Mouse (Mus musculus) layer of hippocampus, postnatal 14 days (tissue): ENCODE data around the gene Myom1. TPM values are rescaled to one million over a fixed set of nuclear protein-coding genes. Genes with fewer than 3 reads are reported as not detected.

Source experiments
- DNase-seq, 2 experiments: peaks; one replicate each; pipeline ENCODE4 v3.0.0; 2021 to 2022; ENCODE audit warnings: low spot score in 2 of 2, mixed read lengths in 1 of 2
- total RNA-seq, 2 experiments: library from RNA; stranded (reverse); gene quantifications; 2 replicates each; pipeline ENCODE4 v1.2.3; 2021

Gene Myom1
- total RNA-seq, 2 experiments from 2014 or later, result 2.9 to 4.5 TPM

- no peak for DNase-seq
Measured at GRCm38 (mm10) chr17:71097209-71097597, 94.8 kb downstream of the Myom1 start.

GRCm38 (mm10) chr17:71098606-71099005, 96.2 kb downstream of the Myom1 start:
- DNase-seq, result no peak

- no peak for DNase-seq
Measured at GRCm38 (mm10) chr17:71102571-71103551, 100.4 kb downstream of the Myom1 start.

DNA sequence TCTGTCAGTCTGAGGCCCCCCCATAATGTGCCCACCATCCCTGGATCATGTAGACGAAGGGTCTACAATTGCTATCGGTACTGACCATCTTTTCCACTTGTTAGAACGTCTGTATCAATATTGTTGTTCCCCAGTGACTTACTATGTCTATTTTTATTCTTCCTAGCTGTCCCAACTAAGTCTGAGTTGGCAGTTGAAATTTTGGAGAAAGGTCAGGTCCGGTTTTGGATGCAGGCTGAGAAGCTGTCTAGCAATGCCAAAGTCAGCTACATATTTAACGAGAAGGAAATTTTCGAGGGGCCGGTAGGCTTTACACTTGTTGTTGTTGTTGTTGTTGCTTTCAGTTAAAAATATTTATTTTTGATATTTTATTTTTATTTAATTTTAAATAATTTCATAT, 102.9 kb downstream of the Myom1 start:
- DNase-seq, result no peak

DNA sequence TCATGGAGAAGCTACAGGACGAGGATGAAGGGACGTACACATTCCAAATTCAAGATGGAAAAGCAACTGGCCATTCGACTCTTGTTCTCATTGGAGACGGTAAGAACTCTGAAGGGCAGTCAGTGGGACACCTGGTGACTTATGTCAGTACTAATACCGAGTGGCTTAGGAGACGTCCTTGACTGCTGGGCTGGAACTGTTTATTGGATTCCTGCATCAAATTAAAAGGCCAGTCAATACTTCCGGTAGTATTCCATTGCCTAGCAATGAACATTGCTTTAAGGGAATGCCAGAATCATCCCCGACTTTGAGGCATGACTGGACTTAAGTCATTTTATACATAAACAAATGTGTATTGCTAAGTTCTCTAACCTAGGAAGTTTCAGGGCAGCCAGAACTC, 103.8 kb downstream of the Myom1 start:
- no peak for DNase-seq

GRCm38 (mm10) chr17:71110753-71111265, 108.4 kb downstream of the Myom1 start:
- DNase-seq, result no peak

- no peak for DNase-seq
Measured at GRCm38 (mm10) chr17:71112689-71113088, 110.3 kb downstream of the Myom1 start.

- no peak for DNase-seq
Measured at GRCm38 (mm10) chr17:71114282-71114681, 111.8 kb downstream of the Myom1 start.

- DNase-seq, result no peak
Measured at GRCm38 (mm10) chr17:71117956-71118355, 115.5 kb downstream of the Myom1 start.

- no peak for DNase-seq
Measured at GRCm38 (mm10) chr17:71118607-71119006, 116.2 kb downstream of the Myom1 start.

DNA sequence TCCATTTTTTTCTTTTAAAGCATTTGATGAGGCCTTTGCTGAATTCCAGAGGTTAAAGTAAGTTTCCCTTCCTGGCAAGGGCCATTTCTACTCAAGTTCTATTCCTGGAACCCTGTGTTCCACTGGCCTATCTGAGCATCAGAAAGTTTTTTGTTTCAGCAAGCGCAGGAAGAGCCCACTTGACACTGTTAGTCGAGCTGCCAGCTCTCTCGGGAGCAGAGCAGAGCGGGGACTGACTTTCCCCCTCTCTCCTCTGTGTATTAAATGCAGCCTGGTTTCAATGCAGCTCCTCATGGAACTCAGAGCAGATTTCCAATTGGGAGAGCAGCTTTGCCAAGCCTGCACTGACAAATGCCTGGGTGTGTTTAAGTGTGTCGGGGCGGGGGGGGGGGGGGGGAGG, 118.2 kb downstream of the Myom1 start:
- DNase-seq, result no peak

- no peak for DNase-seq
Measured at GRCm38 (mm10) chr17:71124061-71124670, 121.7 kb downstream of the Myom1 start.

DNA sequence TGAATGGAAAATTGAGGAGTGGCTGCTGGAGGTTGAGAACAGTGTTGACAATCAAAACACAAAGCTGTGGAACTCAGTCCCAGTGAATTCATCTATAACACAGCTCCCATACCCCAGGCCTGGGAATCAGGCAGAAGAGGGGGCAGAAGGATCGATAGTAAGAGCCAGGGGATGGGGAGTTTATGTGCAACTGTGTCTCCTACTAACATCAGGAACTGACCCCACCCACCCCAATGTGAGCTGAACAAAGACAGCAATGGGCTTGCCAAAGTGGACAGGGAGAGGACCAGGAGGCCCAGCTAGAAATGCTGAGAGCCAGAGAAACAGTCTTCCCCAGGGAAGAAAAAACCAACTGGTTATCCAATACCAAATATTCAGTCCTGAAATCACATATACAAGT, 122.2 kb downstream of the Myom1 start:
- DNase-seq, result no peak

DNA sequence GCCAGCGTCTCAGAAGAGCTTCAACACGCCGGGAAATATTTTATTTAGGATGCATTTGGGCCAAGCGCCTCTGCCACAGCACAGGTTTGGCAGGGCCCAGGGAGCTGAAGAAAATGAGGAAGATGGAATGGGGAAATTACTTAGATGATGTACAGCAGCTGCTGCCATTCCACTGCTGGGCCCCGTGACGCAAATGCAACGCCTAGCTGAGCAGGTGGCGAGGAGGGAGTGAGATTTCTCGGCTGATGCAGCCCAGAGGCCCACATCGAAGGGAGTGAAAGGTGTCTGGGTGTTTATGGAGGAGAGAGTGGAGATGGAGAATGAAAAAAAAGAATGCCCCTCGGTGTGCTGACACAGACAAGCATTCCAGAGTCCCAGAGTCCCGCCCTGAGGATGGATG, 123.1 kb downstream of the Myom1 start:
- DNase-seq, result no peak

DNA sequence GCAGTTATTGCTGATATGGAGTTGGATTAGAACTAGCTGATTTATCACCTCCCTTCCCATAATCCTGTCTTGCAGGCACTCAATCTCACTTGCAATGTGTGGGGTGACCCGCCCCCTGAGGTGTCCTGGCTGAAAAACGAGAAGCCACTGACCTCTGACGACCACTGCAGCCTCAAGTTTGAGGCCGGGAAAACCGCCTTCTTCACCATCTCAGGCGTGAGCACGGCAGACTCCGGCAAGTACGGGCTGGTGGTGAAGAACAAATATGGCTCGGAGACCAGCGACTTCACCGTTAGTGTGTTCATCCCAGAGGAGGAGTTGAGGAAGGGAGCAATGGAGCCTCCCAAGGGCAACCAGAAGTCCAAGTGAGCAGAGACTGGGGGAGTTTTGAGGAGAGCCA, 123.6 kb downstream of the Myom1 start:
- no peak for DNase-seq

- DNase-seq, result no peak
Measured at GRCm38 (mm10) chr17:71127464-71128110, 125.2 kb downstream of the Myom1 start.

GRCm38 (mm10) chr17:71129489-71130261, 127.2 kb downstream of the Myom1 start:
- peak in 1 of 2 experiments; percentile 18 for DNase-seq

GRCm38 (mm10) chr17:71132221-71132620, 129.8 kb downstream of the Myom1 start:
- DNase-seq, result no peak

DNA sequence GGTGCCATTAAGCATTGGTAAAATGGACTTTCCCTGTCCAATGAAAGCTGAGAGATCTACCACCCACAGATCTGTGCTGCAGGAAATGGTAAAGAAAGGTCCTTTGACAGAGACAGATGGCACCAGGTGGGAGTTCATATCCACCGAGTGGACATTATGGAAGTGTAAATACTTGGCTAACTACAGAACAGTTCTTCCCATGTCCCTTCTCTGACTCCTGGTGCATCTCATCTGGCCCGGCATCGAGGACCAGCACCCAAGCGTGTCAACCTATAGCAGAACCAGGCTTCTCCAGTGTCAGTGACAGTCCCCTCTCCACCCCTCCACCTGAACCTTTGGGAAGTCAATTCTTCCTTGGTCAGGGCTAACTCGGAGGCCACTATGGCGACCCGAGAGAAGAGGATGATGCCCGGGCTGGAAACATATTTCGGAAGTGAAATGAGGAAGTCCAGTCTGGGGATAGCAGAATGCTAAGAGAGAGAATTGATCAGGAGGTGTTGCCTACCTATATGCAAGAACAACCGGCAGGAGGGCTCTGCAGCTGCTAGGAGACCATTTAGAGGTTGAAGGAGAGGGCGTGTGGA, 130.5 kb downstream of the Myom1 start:
- no peak for DNase-seq

DNA sequence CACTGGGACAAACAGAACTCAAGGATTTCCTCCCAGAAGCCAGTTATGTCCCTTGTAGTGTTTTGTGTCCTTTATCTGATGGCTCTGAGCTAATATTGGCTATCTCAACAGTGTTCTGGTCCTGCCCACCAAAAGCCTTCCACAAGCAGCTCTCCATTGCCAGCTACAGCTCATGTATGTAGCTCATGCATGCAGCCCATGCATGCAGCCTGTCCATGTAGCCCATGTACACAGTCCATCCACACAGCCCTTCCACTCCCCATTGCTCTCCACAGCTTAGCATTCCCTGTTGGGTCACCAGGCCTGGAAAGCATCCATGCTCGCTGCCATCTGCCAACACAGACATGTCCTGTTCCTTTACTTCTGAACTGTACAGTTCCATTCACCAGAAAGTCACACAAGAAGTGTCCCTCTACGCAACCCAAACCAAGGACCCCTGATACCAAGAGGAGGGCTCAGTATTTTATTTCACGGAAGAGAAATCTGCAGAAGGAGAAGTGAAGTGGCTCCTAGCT, 132.1 kb downstream of the Myom1 start:
- no peak for DNase-seq
